Mouse (Mus musculus): ENCODE measurements at regions not wholly inside any gene's neighbourhood (a gene's known extent, or its start where the extent isn't known, plus 50 kb on each side); places are given as distances from the start of the nearest gene placed in this dataset.
A peak's percentile ranks its signal among the peaks of the same experiment; 100 is the strongest.

DNA sequence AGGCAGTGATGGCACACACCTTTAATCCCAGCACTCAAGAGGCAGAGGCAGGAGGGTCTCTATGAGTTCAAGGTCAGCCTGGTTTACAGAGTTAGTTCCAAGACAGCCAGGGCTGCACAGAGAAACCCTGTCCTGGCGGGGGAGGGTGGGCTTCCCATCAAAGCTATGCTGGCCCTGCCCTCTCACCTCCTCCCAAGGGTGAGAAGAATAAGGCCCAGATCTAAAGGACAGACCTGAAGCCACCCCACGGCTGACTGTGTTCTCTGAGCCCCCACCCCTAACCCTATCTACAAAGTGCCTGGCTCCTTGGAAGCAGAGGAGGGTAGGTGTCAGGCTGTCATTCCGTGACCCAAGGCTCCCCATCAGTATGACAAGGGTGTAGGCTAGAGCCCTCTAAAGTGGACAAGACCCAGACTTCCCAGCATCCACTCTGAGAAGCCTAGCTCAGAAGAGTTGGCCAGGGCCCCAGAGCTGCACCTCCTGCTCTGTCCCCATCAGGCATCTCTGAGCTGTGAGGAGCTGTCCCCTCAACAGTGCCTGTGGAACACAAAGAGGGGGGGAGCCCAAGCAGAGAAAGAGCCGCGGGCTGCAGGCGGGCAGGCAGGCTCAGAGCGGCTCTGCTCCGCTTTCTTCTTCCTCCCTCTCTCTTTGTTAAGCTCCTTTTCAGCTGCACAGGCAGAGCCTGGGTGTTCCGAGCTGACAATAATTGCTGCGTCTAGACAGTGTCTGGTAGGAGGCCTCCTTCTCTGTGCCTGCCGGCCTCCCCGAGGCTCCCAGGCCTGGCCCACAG is 81.8 kb downstream of the 1700001O22Rik start:
- H3K4me3 ChIP-seq (ENCODE audit: inconsistent target) = no peak overlapping the region
- H3K27ac ChIP-seq = no peak overlapping the region
- 87% methylated on average over 12 of the region's 12 CpGs for WGBS (ENCODE audit: missing documents)
- H3K36me3 ChIP-seq (ENCODE audit: inconsistent target) = no peaks in the 10 kb centered on the region
- H3K79me2 ChIP-seq (ENCODE audit: inconsistent target) = no peaks in the 10 kb centered on the region

DNA sequence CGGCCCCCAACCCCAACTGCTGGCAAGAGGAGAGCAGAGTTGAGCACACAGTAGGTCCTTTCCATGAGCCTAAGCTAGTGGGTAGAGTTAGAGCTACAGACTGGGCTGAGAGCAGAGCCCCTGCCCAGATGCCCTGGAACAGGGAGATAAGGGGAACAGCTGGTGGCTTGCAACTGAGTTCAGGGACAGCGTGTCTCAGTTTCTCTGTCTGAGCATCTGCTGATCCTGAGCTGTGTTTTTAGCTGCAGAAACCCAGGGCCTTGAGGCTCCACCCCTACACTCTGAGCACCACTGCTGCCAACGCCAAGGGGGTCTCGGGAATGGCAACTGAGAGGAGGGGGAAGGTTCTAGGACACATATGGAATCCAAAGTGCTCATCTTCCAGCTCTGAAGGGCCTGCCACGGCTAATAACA is 82.4 kb downstream of the 1700001O22Rik start:
- Histone ChIP-seq H3K79me2 (ENCODE audit: inconsistent target) (no peaks in the 10 kb centered on the region), H3K4me3 (ENCODE audit: inconsistent target) (no peak overlapping the region), H3K27ac (no peak overlapping the region), H3K36me3 (ENCODE audit: inconsistent target) (no peaks in the 10 kb centered on the region)
- 95% methylated on average over 5 of the region's 5 CpGs for WGBS (ENCODE audit: missing documents)

DNA sequence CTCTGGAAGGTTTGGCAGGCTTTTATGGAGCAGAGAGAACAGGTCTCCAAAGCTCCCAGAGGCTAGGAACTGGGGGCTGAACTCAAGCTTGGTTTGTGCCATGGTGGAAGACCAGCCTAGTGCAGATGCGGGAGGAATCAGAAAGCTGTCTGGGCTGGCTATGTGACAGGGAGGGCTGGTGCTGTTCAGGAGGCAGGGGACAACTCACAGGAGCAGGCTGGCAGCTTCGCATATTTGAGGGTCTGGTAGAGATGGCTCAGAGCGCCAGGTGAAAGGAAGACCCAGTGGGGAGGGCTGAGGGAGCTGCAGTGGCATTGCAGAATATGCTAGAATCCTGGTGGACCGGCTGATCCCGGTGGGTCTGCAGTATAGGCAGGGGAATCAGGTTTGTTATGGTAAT is 83.2 kb downstream of the 1700001O22Rik start:
- WGBS (ENCODE audit: missing documents) = 98% methylated on average over 5 of the region's 5 CpGs
- Histone ChIP-seq H3K36me3 (ENCODE audit: inconsistent target) (no peaks in the 10 kb centered on the region), H3K4me3 (ENCODE audit: inconsistent target) (no peak overlapping the region), H3K79me2 (ENCODE audit: inconsistent target) (no peaks in the 10 kb centered on the region), H3K27ac (peak overlapping the region; percentile 92)

DNA sequence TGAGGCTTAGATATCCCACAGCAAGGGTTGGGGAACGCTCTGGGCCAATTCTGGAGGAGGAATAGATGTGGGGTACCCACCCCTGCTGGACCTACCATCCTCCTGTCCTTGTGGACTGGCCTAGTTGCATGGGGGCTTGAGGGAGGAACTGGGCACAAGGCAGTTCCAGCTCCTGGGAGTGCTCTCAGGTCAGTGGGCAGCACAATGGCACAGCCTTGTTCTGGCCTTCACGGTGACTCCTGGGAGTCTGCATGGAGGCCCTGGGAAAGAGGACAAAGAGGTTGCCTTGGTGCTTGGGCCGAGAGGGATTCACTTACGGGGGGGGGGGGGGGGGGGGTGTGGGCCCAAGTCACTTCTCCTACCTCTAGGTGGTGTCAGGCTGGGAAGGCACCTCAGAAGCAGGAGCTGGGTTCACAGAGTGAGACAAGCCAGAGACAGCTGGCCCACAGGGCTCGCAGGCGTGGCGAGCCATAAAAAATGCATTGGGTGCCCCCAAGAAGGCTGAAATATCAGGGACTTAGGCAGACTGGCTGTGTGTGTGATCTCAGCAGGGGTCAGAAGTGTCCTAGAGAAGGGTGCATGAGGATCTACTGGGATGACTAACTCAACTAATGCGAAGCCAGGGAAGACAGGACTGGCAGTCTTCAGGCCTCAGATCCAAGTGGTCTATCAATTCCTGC is 83.7 kb downstream of the 1700001O22Rik start:
- Histone ChIP-seq H3K4me3 (ENCODE audit: inconsistent target) (no peak overlapping the region), H3K79me2 (ENCODE audit: inconsistent target) (no peaks in the 10 kb centered on the region), H3K36me3 (ENCODE audit: inconsistent target) (no peaks in the 10 kb centered on the region), H3K27ac (peak overlapping the region; percentile 92)
- WGBS (ENCODE audit: missing documents) = 62% methylated on average over 8 of the region's 8 CpGs

DNA sequence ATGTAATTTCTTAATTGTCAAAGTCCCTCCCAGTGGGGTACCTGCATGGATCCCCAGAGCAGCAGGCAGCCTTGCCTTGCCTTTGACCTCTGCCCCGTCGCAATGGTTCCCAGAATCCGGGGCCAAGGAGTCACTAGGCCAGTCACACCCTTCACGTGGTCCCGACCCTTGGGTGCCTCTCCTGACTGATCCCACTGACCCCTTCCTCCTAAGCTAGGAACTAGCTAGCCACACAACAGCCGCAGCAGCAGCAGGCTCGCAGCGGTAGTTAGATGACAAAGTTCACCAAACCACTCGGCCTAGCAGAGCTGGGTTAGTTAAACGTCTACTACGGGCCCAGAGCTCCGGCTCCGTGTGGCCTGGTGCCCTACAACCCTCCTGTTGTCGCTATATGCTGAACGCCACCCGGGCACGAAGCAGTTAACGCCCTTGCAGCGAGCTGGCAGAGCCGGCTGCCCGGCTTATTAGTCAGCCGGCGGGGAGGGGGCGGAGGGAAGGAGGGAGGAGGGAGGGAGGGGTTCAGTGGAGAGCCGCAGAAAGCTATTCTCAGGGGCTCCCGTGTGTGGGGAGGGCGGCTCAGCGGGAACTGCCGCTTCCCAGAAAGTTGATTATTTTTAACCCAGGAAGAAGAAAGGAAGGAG is 84.6 kb downstream of the 1700001O22Rik start:
- Histone ChIP-seq H3K27ac (peak overlapping the region; percentile 92), H3K79me2 (ENCODE audit: inconsistent target) (no peaks in the 10 kb centered on the region), H3K4me3 (ENCODE audit: inconsistent target) (peak overlapping the region; percentile 28), H3K36me3 (ENCODE audit: inconsistent target) (no peaks in the 10 kb centered on the region)
- 2% methylated on average over 25 of the region's 29 CpGs for WGBS (ENCODE audit: missing documents)

DNA sequence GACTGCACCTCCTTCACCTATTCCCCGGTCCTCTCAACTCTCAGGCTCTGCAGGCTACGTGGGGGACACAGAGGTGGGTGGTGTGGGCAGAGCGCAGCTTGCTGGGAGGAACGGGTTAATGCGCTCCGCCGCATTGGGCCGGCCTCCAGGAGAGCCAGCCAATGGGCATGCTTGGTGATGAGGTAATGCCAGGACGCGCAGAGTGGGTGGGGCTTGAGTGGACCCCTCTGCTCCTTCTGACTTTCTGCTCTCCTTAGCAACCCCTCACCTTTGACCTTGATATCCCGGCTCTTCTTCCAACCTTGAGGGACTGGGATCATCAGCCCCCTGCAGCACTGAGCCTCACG is 85.2 kb downstream of the 1700001O22Rik start:
- H3K4me3 ChIP-seq (ENCODE audit: inconsistent target) = peak overlapping the region; percentile 28
- no peaks in the 10 kb centered on the region for H3K79me2 ChIP-seq (ENCODE audit: inconsistent target)
- no peaks in the 10 kb centered on the region for H3K36me3 ChIP-seq (ENCODE audit: inconsistent target)
- peak overlapping the region; percentile 92 for H3K27ac ChIP-seq
- WGBS (ENCODE audit: missing documents) = 6% methylated on average over 12 of the region's 12 CpGs

DNA sequence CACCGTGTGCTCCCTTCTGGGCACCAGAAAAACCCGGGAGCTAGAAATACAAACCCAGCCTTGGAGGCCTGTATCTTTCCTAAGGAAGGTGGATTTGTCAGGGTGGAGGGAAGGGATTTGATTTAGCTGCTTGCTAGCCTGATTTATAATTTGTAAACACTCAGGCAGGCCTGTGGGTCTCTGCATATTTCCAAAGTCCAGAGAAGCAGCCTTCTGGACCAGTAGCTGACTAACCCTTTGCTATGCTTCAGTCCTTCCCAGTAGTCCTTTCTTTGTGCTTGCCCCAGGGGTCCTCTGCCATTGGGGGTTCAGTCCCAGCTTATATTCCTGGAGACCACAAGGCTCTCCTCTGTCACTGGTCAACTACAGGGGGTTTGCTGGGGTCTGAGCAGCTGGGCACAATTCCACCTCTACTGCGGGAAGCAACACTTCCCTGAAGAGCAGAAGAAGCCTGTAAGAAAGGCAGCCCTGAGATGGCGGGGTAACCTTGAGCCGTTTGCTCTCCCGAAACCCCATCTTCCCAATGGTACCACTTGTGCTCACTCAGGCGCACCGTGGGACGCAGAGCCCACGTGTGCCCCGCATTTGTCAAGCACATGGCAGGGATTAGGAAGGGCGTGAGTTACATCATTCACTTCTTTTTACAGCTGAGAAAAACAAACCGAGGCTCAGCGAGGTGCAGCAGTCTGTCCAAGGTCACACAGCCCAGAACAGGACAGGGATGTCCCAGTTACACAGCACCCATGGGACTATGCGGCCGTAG is 85.7 kb downstream of the 1700001O22Rik start:
- Histone ChIP-seq H3K27ac (peak overlapping the region; percentile 92), H3K36me3 (ENCODE audit: inconsistent target) (no peaks in the 10 kb centered on the region), H3K79me2 (ENCODE audit: inconsistent target) (no peaks in the 10 kb centered on the region), H3K4me3 (ENCODE audit: inconsistent target) (peak overlapping the region; percentile 28; the same call in 1 of the 2 replicates)
- WGBS (ENCODE audit: missing documents) = 44% methylated on average over 16 of the region's 16 CpGs

DNA sequence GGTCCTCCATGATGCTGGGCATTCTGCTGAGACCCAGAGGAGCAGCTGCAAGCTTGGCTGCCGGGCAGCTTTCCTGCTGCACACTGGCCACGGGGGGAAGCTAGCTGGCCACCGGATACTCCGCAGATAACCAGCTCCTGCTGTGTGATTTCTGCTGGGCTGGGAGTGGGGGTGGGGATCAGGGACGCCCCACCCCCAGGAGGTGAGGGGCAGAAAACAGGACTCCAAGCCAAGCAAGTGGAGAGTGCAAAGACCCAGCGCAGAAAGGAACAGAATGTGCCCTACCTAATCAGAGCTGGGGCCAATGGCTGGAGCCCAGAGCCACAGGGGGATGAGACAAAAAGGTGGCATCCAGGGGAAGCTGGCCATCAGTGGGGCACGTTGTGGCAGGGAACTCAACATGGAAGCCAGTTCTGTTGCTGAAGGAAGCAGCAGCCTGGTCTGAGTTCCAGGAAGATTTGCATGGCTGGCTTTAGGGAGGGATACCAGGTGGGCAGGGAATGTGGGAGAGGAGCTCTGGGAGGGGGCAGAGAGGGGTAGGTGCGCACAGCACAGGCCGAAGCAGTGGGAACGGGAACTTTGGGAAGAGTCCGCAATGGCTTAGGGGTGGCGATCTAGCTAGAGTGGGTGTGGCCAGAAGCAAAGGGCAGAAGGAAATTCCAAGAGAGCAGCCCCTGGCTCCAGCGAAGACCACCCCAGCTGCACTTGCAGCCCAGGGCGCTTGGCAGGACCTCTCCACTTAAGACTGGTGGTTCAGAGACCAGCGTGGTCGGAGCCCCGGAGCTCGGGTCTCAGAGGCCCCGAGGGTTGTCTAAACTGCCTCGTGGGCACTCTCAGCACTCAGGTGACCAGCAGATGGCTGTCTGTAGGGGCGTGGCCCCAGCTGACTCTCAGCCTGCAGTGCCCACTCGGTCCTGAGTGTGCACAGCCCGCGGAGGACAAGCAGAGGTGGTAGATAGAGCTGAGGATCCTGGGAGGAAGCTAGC is 86.6 kb downstream of the 1700001O22Rik start:
- 25% methylated on average over 24 of the region's 24 CpGs for WGBS (ENCODE audit: missing documents)
- Histone ChIP-seq H3K79me2 (ENCODE audit: inconsistent target) (no peaks in the 10 kb centered on the region), H3K27ac (peak overlapping the region; percentile 92), H3K36me3 (ENCODE audit: inconsistent target) (no peaks in the 10 kb centered on the region), H3K4me3 (ENCODE audit: inconsistent target) (peak overlapping the region; percentile 28; the same call in 1 of the 2 replicates)

DNA sequence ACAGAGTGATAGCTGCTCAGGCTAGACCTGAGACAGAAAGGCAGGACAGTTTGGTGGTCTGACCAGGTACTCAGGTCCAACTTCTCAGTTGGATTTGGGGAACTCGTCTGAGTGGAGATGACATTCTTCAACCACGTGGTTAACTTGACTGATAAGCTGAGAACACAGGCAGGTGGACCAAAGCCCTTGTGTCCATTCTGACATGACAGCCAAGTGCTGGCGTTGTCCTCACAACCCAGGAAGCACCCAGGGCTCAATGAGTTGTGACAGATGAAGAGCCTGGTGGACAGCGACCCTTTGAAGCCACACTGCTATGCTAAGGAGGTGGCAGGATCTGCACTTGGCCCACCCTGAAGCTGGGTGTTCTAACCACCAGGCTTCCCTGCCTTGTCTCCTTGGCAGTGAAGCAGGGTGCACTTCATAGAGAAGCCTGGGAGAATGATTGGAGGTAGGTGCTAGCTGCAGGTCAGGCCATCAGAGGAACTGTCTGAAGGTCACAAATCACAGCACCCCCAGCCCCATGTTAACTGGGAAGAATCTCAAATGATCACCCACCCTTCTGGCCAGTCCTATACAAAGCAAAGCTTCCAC is 87.6 kb downstream of the 1700001O22Rik start:
- H3K27ac ChIP-seq = no peak overlapping the region
- H3K4me3 ChIP-seq (ENCODE audit: inconsistent target) = no peak overlapping the region
- WGBS (ENCODE audit: missing documents) = 70% methylated on average over 4 of the region's 4 CpGs
- H3K79me2 ChIP-seq (ENCODE audit: inconsistent target) = no peaks in the 10 kb centered on the region
- no peaks in the 10 kb centered on the region for H3K36me3 ChIP-seq (ENCODE audit: inconsistent target)

DNA sequence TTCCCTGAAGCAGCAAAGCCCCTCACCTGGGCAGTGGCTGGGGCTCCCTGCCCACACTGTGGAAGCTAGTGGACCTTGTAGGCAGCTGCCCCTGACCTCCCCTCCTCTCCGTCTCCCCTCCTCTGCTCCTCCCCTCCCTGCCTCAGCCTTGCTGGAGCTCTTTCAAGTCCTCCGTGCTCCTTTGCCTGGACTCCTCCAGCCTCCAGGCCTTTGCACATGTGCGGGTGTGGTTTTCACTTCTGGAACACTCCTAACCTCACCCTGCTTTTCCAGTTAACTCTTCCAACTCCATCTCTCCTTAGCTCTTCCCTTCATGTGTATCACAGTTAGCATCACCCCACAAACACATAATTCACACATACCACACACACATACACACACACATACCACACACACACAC is 89.9 kb downstream of the 1700001O22Rik start:
- no peaks in the 10 kb centered on the region for H3K36me3 ChIP-seq (ENCODE audit: inconsistent target)
- no peak overlapping the region for H3K27ac ChIP-seq
- 52% methylated on average over 3 of the region's 3 CpGs for WGBS (ENCODE audit: missing documents)
- H3K79me2 ChIP-seq (ENCODE audit: inconsistent target) = no peaks in the 10 kb centered on the region
- H3K4me3 ChIP-seq (ENCODE audit: inconsistent target) = no peak overlapping the region

DNA sequence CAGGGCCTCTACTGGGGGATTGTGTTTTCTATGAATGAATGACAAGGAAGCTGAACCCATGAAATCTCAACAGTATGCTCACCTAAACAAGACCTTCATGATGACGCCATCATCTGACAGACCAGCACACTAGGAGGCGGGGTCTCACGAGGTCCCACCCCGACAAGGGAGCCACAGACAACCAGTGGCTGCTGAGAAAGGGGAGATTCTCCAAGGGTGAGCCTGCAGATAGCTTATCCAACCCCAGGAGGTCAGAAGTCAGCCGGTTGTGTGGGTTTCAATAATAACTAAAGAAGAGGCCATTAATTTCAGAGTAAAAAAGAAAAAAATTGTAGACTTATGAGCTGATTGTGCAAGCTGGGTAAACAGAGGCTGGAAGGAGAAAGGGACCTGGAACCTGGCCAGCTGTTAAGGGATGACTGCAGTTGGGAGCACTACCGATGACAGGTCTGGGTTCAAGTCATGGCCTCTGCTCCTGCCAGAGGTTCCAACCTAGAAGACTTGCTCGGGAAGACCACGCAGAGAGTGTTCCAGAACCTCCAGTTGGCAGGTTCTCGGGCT is 90.5 kb downstream of the 1700001O22Rik start:
- 92% methylated on average over 9 of the region's 9 CpGs for WGBS (ENCODE audit: missing documents)
- Histone ChIP-seq H3K27ac (0 out of 2 replicates have a peak overlapping the region, but pooled peaks have one; percentile 52), H3K79me2 (ENCODE audit: inconsistent target) (no peaks in the 10 kb centered on the region), H3K4me3 (ENCODE audit: inconsistent target) (no peak overlapping the region), H3K36me3 (ENCODE audit: inconsistent target) (no peaks in the 10 kb centered on the region)

DNA sequence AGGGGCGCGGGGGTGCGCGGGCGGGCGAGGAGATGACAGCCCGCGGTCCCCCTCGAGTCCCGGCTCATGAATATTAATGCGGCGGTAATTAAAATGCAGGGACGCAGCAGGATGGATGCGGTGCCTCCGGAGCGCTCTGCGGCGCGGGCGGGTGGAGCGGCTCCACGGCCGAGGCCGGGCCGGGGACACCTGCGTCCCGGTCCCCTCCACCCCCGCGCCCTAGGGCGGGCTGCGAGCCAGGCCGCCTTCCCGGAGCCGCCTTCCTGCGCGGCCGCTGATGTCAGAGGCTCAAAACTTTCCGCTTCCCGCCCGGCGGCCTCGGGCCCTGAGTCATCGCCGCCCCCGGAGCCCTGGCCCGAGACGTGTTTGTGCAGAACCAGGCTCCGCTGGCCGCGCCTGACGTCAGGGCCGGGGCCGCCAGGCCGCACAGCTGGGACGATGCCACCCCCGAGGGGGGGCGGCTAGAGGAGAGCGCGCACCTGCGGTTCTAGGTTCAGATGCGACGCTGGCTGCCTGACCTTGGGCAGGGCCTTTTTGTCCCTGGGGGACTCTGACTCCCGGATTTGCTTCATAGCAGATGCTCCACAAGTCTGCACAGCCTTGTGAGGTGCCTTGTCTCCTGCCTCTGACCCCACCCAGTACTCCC is 91.5 kb downstream of the 1700001O22Rik start:
- WGBS (ENCODE audit: missing documents) = 1% methylated on average over 63 of the region's 63 CpGs
- peak overlapping the region; percentile 52 for H3K27ac ChIP-seq

DNA sequence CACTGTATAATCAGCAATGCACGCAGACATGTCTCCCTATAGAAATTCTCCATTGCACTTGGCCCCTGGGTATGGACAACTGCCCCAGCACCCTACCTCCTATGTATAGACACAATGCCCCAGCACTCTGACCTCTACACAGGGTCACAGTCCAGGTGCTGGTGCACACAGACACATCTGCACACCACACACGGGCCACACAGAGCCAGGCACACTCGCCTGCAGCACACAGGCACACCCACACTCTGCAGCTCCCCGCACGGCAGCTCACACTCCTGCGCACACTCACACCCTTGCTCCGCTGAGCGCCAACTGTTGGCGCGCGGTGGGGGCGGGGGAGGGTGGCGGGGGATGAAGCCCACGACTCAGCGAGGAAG is 92.0 kb downstream of the 1700001O22Rik start:
- Histone ChIP-seq H3K36me3 (ENCODE audit: inconsistent target) (no peaks in the 10 kb centered on the region), H3K27ac (no peak overlapping the region), H3K4me3 (ENCODE audit: inconsistent target) (peak overlapping the region; percentile 5; the same call in 1 of the 2 replicates), H3K79me2 (ENCODE audit: inconsistent target) (no peaks in the 10 kb centered on the region)
- WGBS (ENCODE audit: missing documents) = 10% methylated on average over 14 of the region's 15 CpGs

More for the DNA sequence above, 91.5 kb downstream of the 1700001O22Rik start:
- H3K79me2 ChIP-seq (ENCODE audit: inconsistent target) = no peaks in the 10 kb centered on the region
- no peak overlapping the region for H3K4me3 ChIP-seq (ENCODE audit: inconsistent target)
- H3K36me3 ChIP-seq (ENCODE audit: inconsistent target) = no peaks in the 10 kb centered on the region
